Mouse (Mus musculus): Measurements from ENCODE around the gene Nop2. TPM values are rescaled to one million over a fixed set of nuclear protein-coding genes. Genes with fewer than 3 reads are reported as not detected.

The Nop2 gene
- polyA plus RNA-seq, 1 experiment from 2014 or later: 70.3 TPM

DNA sequence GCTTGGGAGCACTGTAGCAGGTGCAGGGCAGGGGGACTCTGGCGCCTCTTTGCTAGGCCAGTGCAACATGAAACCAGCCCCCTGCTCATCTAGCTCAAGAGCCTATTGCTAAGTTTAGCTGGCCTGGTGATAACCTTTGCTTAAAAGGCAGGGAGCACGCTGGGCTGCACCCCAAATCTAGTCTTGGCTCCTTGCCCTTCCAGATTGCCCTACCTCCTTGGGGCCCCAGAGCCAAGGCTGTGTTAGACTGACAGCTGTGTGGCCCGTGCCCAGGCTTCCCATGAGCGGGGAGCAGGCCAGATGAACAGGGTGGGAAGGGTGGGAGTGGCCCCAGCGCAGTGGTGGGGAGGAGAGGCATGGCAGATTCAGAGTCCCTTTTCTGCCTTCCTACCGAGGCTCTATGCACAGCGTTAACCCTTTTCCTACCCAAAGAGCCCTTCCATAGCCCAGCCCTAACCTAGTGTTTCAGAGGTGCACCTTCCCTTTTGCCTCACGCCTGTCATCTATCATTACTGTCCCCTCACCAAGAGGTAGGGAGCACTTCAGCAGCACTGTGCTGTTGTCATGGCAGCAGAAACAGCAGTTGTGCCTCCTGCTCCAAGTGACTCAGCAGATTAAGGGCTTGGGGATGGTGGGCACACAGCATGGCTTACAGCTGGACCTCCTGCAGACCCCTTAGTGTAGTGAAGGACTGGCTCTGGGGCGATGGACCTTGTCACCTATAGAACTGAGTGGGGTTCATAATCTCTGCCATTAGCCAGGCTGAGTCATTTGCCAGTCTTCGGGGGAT is 35.3 kb downstream of the Nop2 start:
- Histone ChIP-seq H3K9ac (peak overlapping the region; percentile 55), H3K4me3 (replicated peaks) (peak overlapping the region; percentile 85), H3K36me3 (peaks cover 40% of the 10 kb centered on the region), H3K27me3 (replicated peaks) (no peaks in the 10 kb centered on the region), H3K4me2 (replicated peaks) (peak overlapping the region; percentile 63), H3K9me3 (no peaks in the 10 kb centered on the region), H3K27ac (peak overlapping the region; percentile 98), H3K4me1 (replicated peaks) (peaks cover 32% of the 10 kb centered on the region)
- peak; percentile 52 for ATAC-seq
- 19% methylated on average over 10 of the region's 10 CpGs for WGBS

DNA sequence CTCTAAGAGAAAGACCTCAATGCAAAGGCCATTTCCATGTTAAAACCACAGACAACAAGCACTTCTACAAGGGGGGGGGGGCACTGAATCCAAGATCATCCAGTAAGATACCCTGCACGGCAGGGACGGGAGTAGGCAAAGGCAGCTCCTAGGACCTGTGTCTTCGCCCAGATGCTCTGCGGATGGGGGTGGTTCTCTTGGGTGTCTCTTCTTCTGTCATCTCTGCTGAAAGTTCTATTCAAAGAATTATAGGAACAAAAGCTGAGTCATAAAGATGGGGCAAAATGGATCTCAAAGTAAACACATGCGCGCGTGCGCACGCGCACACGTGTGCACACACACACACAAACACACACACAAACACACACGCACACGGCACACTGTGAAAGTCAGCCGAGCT is 36.4 kb downstream of the Nop2 start:
- peaks cover 45% of the 10 kb centered on the region for H3K36me3 ChIP-seq
- WGBS: 90% methylated on average over 14 of the region's 14 CpGs
- no peaks in the 10 kb centered on the region for H3K27me3 ChIP-seq (replicated peaks)
- no peaks in the 10 kb centered on the region for H3K9me3 ChIP-seq
- H3K9ac ChIP-seq: no peak overlapping the region
- no peak for ATAC-seq
- no peak overlapping the region for H3K4me3 ChIP-seq (replicated peaks)
- H3K27ac ChIP-seq: no peak overlapping the region
- peaks cover 32% of the 10 kb centered on the region for H3K4me1 ChIP-seq (replicated peaks)
- H3K4me2 ChIP-seq (replicated peaks): 0 out of 2 replicates have a peak overlapping the region, but pooled peaks have one; percentile 63

DNA sequence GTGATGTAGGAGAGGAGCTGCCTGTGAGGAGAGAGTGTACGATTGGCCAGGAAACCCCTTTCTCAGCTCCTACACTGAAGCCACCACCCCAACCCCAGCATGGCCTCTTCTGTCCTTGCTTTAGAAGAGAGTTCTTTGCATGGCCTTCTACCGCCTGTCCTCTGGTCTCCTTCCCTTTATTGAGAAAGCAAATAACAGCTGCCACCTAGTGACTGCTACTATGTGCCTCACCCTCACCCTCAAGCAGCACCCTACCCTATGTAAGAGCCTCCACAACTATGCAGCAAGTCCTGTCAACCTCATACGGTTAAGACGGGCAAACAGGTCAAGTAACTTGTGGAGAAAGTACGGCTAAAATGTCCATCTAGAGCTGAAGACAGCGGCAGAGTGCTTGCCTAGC is 38.5 kb downstream of the Nop2 start:
- WGBS: 77% methylated on average over 6 of the region's 6 CpGs
- Histone ChIP-seq H3K4me2 (replicated peaks) (no peak overlapping the region), H3K27me3 (replicated peaks) (no peaks in the 10 kb centered on the region), H3K4me3 (replicated peaks) (no peak overlapping the region), H3K9me3 (no peaks in the 10 kb centered on the region), H3K36me3 (peaks cover 64% of the 10 kb centered on the region), H3K27ac (no peak overlapping the region), H3K9ac (no peak overlapping the region), H3K4me1 (replicated peaks) (peaks cover 22% of the 10 kb centered on the region)
- ATAC-seq: no peak

DNA sequence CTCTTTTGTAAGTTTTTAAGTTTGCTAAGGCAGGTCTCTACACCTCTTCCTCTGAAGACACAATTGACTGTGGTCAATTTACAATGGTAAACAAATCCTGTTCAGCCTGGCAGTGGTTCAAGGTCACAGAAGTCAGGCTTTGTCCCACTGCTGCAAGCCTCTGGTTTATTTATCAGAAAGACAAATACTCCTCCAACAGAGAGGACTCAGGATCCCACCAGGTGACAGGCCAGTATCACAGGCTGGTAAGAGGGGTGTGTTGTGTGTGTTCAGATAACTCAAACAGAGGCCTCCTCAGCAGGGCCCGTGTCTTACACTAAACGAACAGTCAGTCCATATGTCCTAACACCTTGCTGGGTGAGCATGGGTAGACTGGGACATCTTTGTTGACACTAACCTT is 40.8 kb downstream of the Nop2 start:
- H3K27ac ChIP-seq: no peak overlapping the region
- ATAC-seq: no peak
- H3K27me3 ChIP-seq (replicated peaks): no peaks in the 10 kb centered on the region
- H3K4me3 ChIP-seq (replicated peaks): no peak overlapping the region
- peaks cover 82% of the 10 kb centered on the region for H3K36me3 ChIP-seq
- WGBS: 57% methylated on average over 2 of the region's 2 CpGs
- H3K9me3 ChIP-seq: no peaks in the 10 kb centered on the region
- no peak overlapping the region for H3K9ac ChIP-seq
- peaks cover 9% of the 10 kb centered on the region for H3K4me1 ChIP-seq (replicated peaks)
- no peak overlapping the region for H3K4me2 ChIP-seq (replicated peaks)

DNA sequence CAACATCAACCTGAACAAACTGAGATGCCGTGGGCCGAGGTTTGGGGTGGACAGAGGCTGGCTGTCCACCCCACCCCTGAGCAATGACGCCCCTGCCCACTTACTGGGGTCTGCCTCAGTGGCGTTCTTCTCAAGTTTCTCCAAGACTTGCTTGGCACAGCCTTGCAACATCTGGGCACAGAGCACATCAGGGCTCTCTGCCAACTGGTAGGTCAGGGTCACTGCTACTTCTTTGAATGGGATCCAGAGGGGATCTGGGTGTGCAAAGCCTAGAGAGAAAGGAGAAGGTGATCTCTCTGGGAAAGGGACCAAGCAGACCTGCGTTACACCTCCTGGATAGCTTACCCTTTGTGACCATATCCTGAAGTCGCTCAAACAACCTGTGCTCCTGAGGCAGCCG is 41.5 kb downstream of the Nop2 start:
- peaks cover 83% of the 10 kb centered on the region for H3K36me3 ChIP-seq
- H3K27me3 ChIP-seq (replicated peaks): no peaks in the 10 kb centered on the region
- peaks cover 1% of the 10 kb centered on the region; the same call in 1 of the 2 replicates for H3K4me1 ChIP-seq (replicated peaks)
- H3K4me3 ChIP-seq (replicated peaks): no peak overlapping the region
- no peak overlapping the region for H3K4me2 ChIP-seq (replicated peaks)
- no peaks in the 10 kb centered on the region for H3K9me3 ChIP-seq
- H3K9ac ChIP-seq: no peak overlapping the region
- WGBS: 92% methylated on average over 7 of the region's 7 CpGs
- ATAC-seq: no peak
- H3K27ac ChIP-seq: no peak overlapping the region

DNA sequence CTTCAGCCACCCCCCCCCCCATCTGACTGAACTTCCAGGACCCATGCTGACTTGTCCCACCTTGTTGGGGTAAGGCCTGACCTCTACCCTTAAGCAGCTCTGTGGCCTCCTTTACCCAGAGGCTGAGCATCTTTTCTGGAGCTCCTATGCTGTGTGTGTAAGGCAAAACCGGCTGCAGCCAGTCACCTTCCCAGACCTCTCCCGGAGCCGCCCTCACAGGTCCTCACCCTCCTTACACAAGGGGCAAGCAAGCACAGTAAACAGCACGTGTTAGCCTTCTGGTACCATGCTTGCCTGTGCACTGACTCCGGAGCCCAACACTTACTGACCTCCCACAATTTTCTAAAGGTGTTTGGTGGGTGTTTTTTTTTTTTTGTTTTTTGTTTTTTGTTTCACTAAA is 43.8 kb downstream of the Nop2 start:
- Histone ChIP-seq H3K4me2 (replicated peaks) (no peak overlapping the region), H3K9ac (no peak overlapping the region), H3K9me3 (no peaks in the 10 kb centered on the region), H3K4me3 (replicated peaks) (no peak overlapping the region), H3K27me3 (replicated peaks) (no peaks in the 10 kb centered on the region), H3K4me1 (replicated peaks) (no peaks in the 10 kb centered on the region), H3K27ac (no peak overlapping the region), H3K36me3 (peaks cover 81% of the 10 kb centered on the region)
- WGBS: 83% methylated on average over 5 of the region's 5 CpGs
- no peak for ATAC-seq

DNA sequence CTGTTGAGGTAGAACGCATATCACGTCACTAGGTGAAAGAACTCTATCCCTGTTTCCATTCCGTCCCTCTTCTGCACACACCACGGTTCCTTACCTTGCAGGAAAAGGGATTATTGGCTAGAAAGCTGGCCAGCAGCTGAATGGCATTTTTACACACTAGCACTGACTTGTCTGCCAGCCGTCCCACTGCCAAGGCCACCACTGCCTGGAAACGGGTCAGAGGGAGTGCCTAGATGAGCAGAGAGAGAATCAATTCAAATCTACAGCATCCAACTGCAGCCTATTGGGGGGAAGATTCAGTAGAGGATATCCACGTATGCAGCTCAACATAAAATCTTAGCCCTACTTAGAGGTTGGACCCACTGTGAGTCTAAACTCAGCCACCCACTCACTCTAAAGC is 47.9 kb downstream of the Nop2 start:
- no peak overlapping the region for H3K9ac ChIP-seq
- H3K4me3 ChIP-seq (replicated peaks): no peak overlapping the region
- no peaks in the 10 kb centered on the region for H3K9me3 ChIP-seq
- WGBS: 86% methylated on average over 7 of the region's 7 CpGs
- H3K4me2 ChIP-seq (replicated peaks): no peak overlapping the region
- no peak for ATAC-seq
- no peaks in the 10 kb centered on the region for H3K27me3 ChIP-seq (replicated peaks)
- no peaks in the 10 kb centered on the region for H3K4me1 ChIP-seq (replicated peaks)
- no peak overlapping the region for H3K27ac ChIP-seq
- H3K36me3 ChIP-seq: peaks cover 76% of the 10 kb centered on the region

DNA sequence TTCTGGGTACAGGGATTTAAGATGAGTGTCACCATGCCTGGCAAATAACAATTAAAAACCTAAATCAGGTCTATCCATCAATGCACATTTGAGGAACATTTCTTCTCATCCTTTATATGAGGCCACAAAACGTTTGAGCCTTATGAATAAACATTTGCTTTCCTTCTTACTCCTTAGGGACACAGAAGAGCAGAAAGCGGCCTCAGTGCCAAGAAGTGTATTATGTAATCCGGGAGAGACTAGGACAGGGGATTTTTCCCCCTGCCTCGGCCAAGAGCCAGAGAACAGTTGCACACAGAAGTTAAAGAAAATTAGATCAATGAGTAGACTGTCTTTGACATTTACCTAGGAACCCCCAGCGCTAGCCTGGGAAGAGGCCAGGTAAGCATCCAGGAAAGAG is 50.4 kb downstream of the Nop2 start:
- ATAC-seq: no peak
- Histone ChIP-seq H3K27me3 (replicated peaks) (no peaks in the 10 kb centered on the region), H3K9me3 (no peaks in the 10 kb centered on the region), H3K4me3 (replicated peaks) (no peak overlapping the region), H3K27ac (no peak overlapping the region), H3K9ac (no peak overlapping the region), H3K36me3 (peaks cover 77% of the 10 kb centered on the region), H3K4me2 (replicated peaks) (no peak overlapping the region), H3K4me1 (replicated peaks) (no peaks in the 10 kb centered on the region)
- 84% methylated on average over 5 of the region's 5 CpGs for WGBS

DNA sequence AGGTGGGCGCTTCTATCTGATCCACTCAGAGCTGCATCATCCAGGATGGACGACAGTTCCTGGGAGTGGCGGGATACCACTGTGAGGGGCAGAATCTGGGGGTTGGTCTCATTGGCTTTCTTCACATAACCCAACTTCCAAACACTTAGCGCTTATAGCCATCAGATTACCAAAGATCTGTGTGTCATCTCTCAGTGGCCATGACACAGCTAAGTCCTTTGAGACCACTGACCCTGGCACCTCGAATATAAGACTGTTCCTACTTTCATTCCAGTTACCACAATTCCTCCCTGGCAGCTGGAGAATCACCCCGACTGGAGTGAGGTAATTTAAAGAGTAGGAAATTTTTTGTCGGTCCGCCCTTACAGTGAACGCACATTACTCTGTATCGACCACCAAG is 54.5 kb downstream of the Nop2 start:
- 94% methylated on average over 10 of the region's 10 CpGs for WGBS
- no peak overlapping the region for H3K9ac ChIP-seq
- no peak overlapping the region for H3K4me2 ChIP-seq (replicated peaks)
- no peaks in the 10 kb centered on the region for H3K4me1 ChIP-seq (replicated peaks)
- no peak for ATAC-seq
- H3K4me3 ChIP-seq (replicated peaks): no peak overlapping the region
- H3K36me3 ChIP-seq: peaks cover 62% of the 10 kb centered on the region
- H3K27ac ChIP-seq: no peak overlapping the region
- no peaks in the 10 kb centered on the region for H3K27me3 ChIP-seq (replicated peaks)
- H3K9me3 ChIP-seq: no peaks in the 10 kb centered on the region

DNA sequence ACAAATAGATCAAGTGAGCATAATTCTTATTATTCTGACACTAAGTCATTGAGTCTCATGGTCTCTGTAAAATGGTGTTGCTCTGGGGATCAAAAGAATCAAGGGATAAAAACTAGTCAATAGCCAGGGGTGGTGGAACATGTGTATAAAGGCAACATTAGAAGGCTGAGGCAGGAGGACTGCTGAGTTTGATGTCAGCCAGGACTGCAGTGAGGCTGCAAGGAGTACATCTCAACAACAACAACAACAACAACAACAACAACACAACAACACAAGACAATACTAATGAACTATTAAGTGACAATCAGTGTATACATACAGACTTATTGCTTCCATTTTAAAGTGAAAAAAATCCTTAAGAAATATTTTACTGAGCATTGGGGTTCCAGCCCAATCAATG is 59.1 kb downstream of the Nop2 start:
- Histone ChIP-seq H3K9me3 (no peaks in the 10 kb centered on the region), H3K4me3 (replicated peaks) (peak overlapping the region; percentile 70), H3K27ac (peak overlapping the region; percentile 100), H3K4me2 (replicated peaks) (peak overlapping the region; percentile 52), H3K9ac (peak overlapping the region; percentile 67), H3K36me3 (peaks cover 31% of the 10 kb centered on the region), H3K27me3 (replicated peaks) (no peaks in the 10 kb centered on the region), H3K4me1 (replicated peaks) (no peaks in the 10 kb centered on the region; the same call in 1 of the 2 replicates)
- no peak for ATAC-seq

DNA sequence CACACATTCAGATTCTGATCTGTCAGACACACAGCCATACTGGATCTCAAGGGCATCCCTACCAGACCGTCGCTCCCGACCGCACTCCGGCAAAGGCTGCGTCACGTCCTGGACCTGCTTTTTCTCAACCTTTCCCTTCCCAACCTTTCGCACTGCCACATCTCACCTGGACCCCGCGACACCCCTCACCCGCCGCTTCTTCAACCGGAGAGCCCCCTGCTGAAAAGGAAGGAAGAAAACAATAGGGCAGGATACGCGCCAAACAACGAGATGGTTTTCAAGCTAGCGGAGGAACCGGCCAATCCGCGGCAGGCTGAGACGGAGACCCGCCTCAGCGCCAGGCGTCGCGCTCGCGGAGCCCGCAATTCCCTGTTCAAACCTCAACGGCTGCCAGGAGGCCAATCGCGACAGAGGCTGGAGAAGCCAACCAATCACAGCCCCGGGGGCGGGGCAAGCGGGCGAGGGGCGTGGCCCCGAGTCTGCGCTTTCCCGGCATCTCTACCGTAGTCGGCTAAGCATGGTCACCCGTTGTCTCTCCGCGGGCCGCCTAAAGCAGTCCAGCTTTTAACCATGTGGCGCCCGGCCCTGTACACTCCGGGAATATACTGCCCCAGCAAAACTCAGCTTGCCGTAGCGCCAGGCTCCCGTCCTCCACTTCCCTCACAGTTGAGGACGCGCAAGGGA is 59.8 kb downstream of the Nop2 start, which contains the start of the genes Ncapd2 and Mrpl51:
TSS of gene Ncapd2 (minus strand) at position 370 of the 684 bp plus-strand sequence.
TSS of gene Mrpl51 (plus strand) at position 470 of the 684 bp plus-strand sequence.
- Histone ChIP-seq H3K4me2 (replicated peaks) (peak within 1 kb of the TSS; percentile 71), H3K27me3 (replicated peaks) (no peaks in the 10 kb centered on the region), H3K36me3 (peaks cover 25% of the 10 kb centered on the region), H3K9me3 (no peaks in the 10 kb centered on the region), H3K9ac (peak within 1 kb of the TSS; percentile 72), H3K27ac (peak within 1 kb of the TSS; percentile 100), H3K4me3 (replicated peaks) (peak within 1 kb of the TSS; percentile 70), H3K4me1 (replicated peaks) (no peaks in the 10 kb centered on the region; the same call in 1 of the 2 replicates)
- ATAC-seq: peak; percentile 98
- WGBS: under 1% methylated on average over 54 of the region's 54 CpGs

DNA sequence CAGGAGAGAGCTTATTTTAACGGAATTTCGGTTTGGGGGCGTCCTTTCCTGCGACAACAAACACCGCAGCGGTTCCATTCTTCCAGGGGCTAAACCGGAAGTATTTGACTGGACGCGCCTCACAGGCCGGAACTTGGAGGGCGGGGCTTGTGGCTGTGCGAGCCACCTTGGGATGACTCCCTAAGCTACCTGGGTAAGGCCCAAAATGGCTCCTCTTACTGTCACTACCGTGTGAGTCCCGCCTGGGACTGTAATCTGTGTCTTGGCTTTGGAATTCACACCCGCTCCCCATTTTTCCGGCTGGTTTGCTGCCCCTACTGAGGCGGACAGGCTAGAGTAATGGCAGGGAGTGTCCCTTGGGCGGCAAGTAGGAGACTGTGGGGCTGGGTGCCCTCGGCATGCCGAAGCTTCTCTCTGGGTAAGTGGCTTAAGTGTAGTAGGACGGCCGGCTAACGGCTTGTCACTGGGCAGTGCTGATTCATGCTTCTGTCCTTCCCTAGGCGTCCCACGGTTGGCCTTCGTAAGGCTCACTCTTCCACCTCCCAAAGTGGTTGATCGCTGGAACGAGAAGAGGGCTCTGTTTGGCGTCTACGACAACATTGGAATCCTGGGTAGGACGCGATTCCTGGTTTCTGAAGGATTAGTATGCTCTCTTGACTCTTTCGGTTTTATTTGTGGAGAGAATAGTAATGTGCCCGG is 60.5 kb downstream of the Nop2 start:
- peak; percentile 96 for ATAC-seq
- Histone ChIP-seq H3K27ac (peak overlapping the region; percentile 100), H3K4me3 (replicated peaks) (peak overlapping the region; percentile 70), H3K9ac (peak overlapping the region; percentile 72), H3K9me3 (no peaks in the 10 kb centered on the region), H3K4me2 (replicated peaks) (peak overlapping the region; percentile 71), H3K4me1 (replicated peaks) (no peaks in the 10 kb centered on the region; the same call in 1 of the 2 replicates), H3K27me3 (replicated peaks) (no peaks in the 10 kb centered on the region), H3K36me3 (peaks cover 18% of the 10 kb centered on the region; the same call in 1 of the 2 replicates)
- WGBS: under 1% methylated on average over 34 of the region's 34 CpGs

Data from intestine, embryonic 15.5 days (tissue).